Mouse (Mus musculus): ENCODE measurements around the gene Hoxd4. TPM values are rescaled to one million over a fixed set of nuclear protein-coding genes. Genes with fewer than 3 reads are reported as not detected.

The Hoxd4 gene
- polyA plus RNA-seq, 2 experiments: 0.63 to 14.7 TPM

- ATAC-seq (ENCODE audit: low FRiP score, low read depth): no peak
- Histone ChIP-seq H3K9me3 (ENCODE audit: control insufficient read depth, low read length) (no peaks in the 10 kb centered on the region), H3K27ac (replicated peaks; ENCODE audit: low read depth, low read length) (peak overlapping the region; percentile 69; the same call in 1 of the 2 replicates), H3K4me1 (ENCODE audit: control insufficient read depth, insufficient read depth, low read length) (peaks cover 44% of the 10 kb centered on the region), H3K36me3 (ENCODE audit: control insufficient read depth, insufficient read depth, low read length) (peaks cover 20% of the 10 kb centered on the region), H3K27me3 (ENCODE audit: control insufficient read depth, insufficient read depth, low read length) (peaks cover 35% of the 10 kb centered on the region), H3K9ac (ENCODE audit: low read depth, low read length, severe bottlenecking) (peak overlapping the region; percentile 91; the same call in 1 of the 2 replicates), H3K4me2 (replicated peaks; ENCODE audit: low read depth, low read length, severe bottlenecking) (peak overlapping the region; percentile 96), H3K4me3 (replicated peaks; ENCODE audit: low read length) (peak overlapping the region; percentile 74)
- 8% methylated on average over 16 of the region's 16 CpGs for WGBS
- no peak for TF ChIP-seq POLR2A (IDR thresholded peaks at IDR 0.05; ENCODE audit: borderline replicate concordance, extremely low read depth, insufficient read depth, insufficient read length)
- DNase-seq (ENCODE audit: low spot score): no peak
These were observed 17.7 kb upstream of the Hoxd4 start for GRCm38 (mm10) chr2:74694066-74694465.

GRCm38 (mm10) chr2:74695383-74695782 is 16.3 kb upstream of the Hoxd4 start:
- Histone ChIP-seq H3K4me1 (ENCODE audit: control insufficient read depth, insufficient read depth, low read length) (peaks cover 46% of the 10 kb centered on the region), H3K27ac (replicated peaks; ENCODE audit: low read depth, low read length) (peak overlapping the region; percentile 89; the same call in 1 of the 2 replicates)
- DNase-seq (ENCODE audit: low spot score): no peak

GRCm38 (mm10) chr2:74695813-74696430 is 15.8 kb upstream of the Hoxd4 start:
- Histone ChIP-seq H3K27me3 (ENCODE audit: control insufficient read depth, insufficient read depth, low read length) (peaks cover 51% of the 10 kb centered on the region), H3K9ac (ENCODE audit: low read depth, low read length, severe bottlenecking) (peak overlapping the region; percentile 86), H3K36me3 (ENCODE audit: control insufficient read depth, insufficient read depth, low read length) (peaks cover 20% of the 10 kb centered on the region), H3K27ac (replicated peaks; ENCODE audit: low read depth, low read length) (peak overlapping the region; percentile 89), H3K4me2 (replicated peaks; ENCODE audit: low read depth, low read length, severe bottlenecking) (peak overlapping the region; percentile 96), H3K9me3 (ENCODE audit: control insufficient read depth, low read length) (no peaks in the 10 kb centered on the region), H3K4me1 (ENCODE audit: control insufficient read depth, insufficient read depth, low read length) (peaks cover 46% of the 10 kb centered on the region), H3K4me3 (replicated peaks; ENCODE audit: low read length) (peak overlapping the region; percentile 55; the same call in 1 of the 2 replicates)
- ATAC-seq (ENCODE audit: low FRiP score, low read depth) (no peak), DNase-seq (ENCODE audit: low spot score) (no peak)
- no peak for TF ChIP-seq POLR2A (IDR thresholded peaks at IDR 0.05; ENCODE audit: borderline replicate concordance, extremely low read depth, insufficient read depth, insufficient read length)
- WGBS: 26% methylated on average over 7 of the region's 7 CpGs

More at GRCm38 (mm10) chr2:74695383-74695782, 16.3 kb upstream of the Hoxd4 start:
- H3K9ac ChIP-seq (ENCODE audit: low read depth, low read length, severe bottlenecking): peak overlapping the region; percentile 86
- ATAC-seq (ENCODE audit: low FRiP score, low read depth): no peak
- H3K9me3 ChIP-seq (ENCODE audit: control insufficient read depth, low read length): no peaks in the 10 kb centered on the region
- 11% methylated on average over 1 of the region's 1 CpGs for WGBS
- H3K36me3 ChIP-seq (ENCODE audit: control insufficient read depth, insufficient read depth, low read length): peaks cover 20% of the 10 kb centered on the region
- peak overlapping the region; percentile 96 for H3K4me2 ChIP-seq (replicated peaks; ENCODE audit: low read depth, low read length, severe bottlenecking)
- H3K27me3 ChIP-seq (ENCODE audit: control insufficient read depth, insufficient read depth, low read length): peaks cover 48% of the 10 kb centered on the region
- peak overlapping the region; percentile 74; the same call in 1 of the 2 replicates for H3K4me3 ChIP-seq (replicated peaks; ENCODE audit: low read length)
- TF ChIP-seq POLR2A (IDR thresholded peaks at IDR 0.05; ENCODE audit: borderline replicate concordance, extremely low read depth, insufficient read depth, insufficient read length): no peak

GRCm38 (mm10) chr2:74696442-74697335 is 15.0 kb upstream of the Hoxd4 start:
- no peak for TF ChIP-seq POLR2A (IDR thresholded peaks at IDR 0.05; ENCODE audit: borderline replicate concordance, extremely low read depth, insufficient read depth, insufficient read length)
- peak overlapping the region; percentile 96 for H3K4me2 ChIP-seq (replicated peaks; ENCODE audit: low read depth, low read length, severe bottlenecking)
- peak overlapping the region; percentile 86 for H3K9ac ChIP-seq (ENCODE audit: low read depth, low read length, severe bottlenecking)
- H3K4me1 ChIP-seq (ENCODE audit: control insufficient read depth, insufficient read depth, low read length): peaks cover 43% of the 10 kb centered on the region
- no peaks in the 10 kb centered on the region for H3K9me3 ChIP-seq (ENCODE audit: control insufficient read depth, low read length)
- WGBS: 9% methylated on average over 34 of the region's 34 CpGs
- peaks cover 20% of the 10 kb centered on the region for H3K36me3 ChIP-seq (ENCODE audit: control insufficient read depth, insufficient read depth, low read length)
- DNase-seq (ENCODE audit: low spot score) (no peak), ATAC-seq (ENCODE audit: low FRiP score, low read depth) (peak; percentile 12; the same call in 1 of the 2 replicates)
- peak overlapping the region; percentile 89 for H3K27ac ChIP-seq (replicated peaks; ENCODE audit: low read depth, low read length)
- H3K27me3 ChIP-seq (ENCODE audit: control insufficient read depth, insufficient read depth, low read length): peaks cover 52% of the 10 kb centered on the region
- peak overlapping the region; percentile 55 for H3K4me3 ChIP-seq (replicated peaks; ENCODE audit: low read length)

- Histone ChIP-seq H3K36me3 (ENCODE audit: control insufficient read depth, insufficient read depth, low read length) (peaks cover 11% of the 10 kb centered on the region), H3K4me1 (ENCODE audit: control insufficient read depth, insufficient read depth, low read length) (peaks cover 35% of the 10 kb centered on the region), H3K9ac (ENCODE audit: low read depth, low read length, severe bottlenecking) (peak within 1 kb of the TSS; percentile 86), H3K4me2 (replicated peaks; ENCODE audit: low read depth, low read length, severe bottlenecking) (peak within 1 kb of the TSS; percentile 96), H3K4me3 (replicated peaks; ENCODE audit: low read length) (peak within 1 kb of the TSS; percentile 55), H3K27me3 (ENCODE audit: control insufficient read depth, insufficient read depth, low read length) (peaks cover 56% of the 10 kb centered on the region), H3K9me3 (ENCODE audit: control insufficient read depth, low read length) (no peaks in the 10 kb centered on the region), H3K27ac (replicated peaks; ENCODE audit: low read depth, low read length) (peak within 1 kb of the TSS; percentile 89)
- no peak for TF ChIP-seq POLR2A (IDR thresholded peaks at IDR 0.05; ENCODE audit: borderline replicate concordance, extremely low read depth, insufficient read depth, insufficient read length)
- whole genome bisulfite sequencing: under 1% methylated on average over 42 of the region's 43 CpGs
- DNase-seq (ENCODE audit: low spot score) (no peak), ATAC-seq (ENCODE audit: low FRiP score, low read depth) (peak; percentile 29)
These were observed 14.1 kb upstream of the Hoxd4 start, which contains the start of gene Hoxd9 for GRCm38 (mm10) chr2:74697567-74698121. Gene Hoxd9, plus strand, starts transcription at chr2:74697727.

Measured in limb, embryonic 14.5 days (tissue).